Mouse (Mus musculus) cerebellum, adult 2 months (tissue): Measurements from ENCODE around the gene Babam2.

ENCODE experiments used
- CTCF ChIP-seq: fragments of 200-500 bp; IDR thresholded peaks from 2 replicates; pipeline ENCODE4 v1.5.1; 2011; ENCODE audit warnings: low read depth, mild to moderate bottlenecking, control low read depth, low read length, moderate library complexity, borderline replicate concordance; ENCODE audit not compliant: insufficient read depth
- POLR2A ChIP-seq: fragments of 200-500 bp; IDR thresholded peaks from 2 replicates; pipeline ENCODE4 v1.6.1; 2011; ENCODE audit warnings: low read length, control low read depth, borderline replicate concordance; ENCODE audit not compliant: insufficient read depth

DNA sequence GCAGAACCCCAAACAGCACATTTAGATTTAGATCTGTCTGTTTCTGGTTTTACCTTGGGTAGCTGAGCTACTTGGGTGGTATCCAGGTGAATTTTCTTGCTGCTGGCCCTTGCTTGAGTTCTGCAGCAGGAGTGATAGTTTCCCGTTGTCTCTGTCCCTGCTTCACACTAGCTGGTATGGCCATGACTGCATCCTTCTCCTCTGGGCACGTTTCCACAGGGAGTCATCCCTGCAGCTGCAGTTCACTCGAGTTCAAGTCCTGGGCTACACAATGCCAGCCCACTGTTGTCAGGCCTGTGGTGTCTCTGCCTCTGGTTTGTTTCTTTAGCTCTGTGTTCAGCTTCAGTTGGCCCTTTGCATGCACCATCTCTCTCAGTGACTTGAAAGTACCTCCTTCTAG is 239.0 kb downstream of the Babam2 start:
- TF ChIP-seq CTCF (no peak), POLR2A (no peak)
